Mouse (Mus musculus) kidney, embryonic 16.5 days (tissue): ENCODE results near the gene Isca1. TPM values are rescaled to one million over a fixed set of nuclear protein-coding genes. Genes with fewer than 3 reads are reported as not detected.
"Not testable (repeated sequence)": the region's sequence is repeated elsewhere in the genome, so short reads cannot be mapped to it uniquely, and the experiment has no call there.

Experiments used
- ATAC-seq: fragments of 200-750 bp; cut with Nextera tagmentation; 2 replicates; pipeline ENCODE4 v1.8.0; 2017; ENCODE audit warnings: moderate TSS enrichment; ENCODE audit not compliant: low FRiP score, low TSS enrichment
- H3K27ac ChIP-seq: fragments of 300-500 bp; sonication (generic); 2 replicates; pipeline ENCODE4 v1.5.1; 2014; ENCODE audit warnings: low read length
- H3K27me3 ChIP-seq: fragments of 300-500 bp; sonication (generic); 2 replicates; pipeline ENCODE4 v1.6.1; 2014; ENCODE audit warnings: low read length, control low read depth, mixed read lengths; ENCODE audit not compliant: insufficient read depth
- H3K36me3 ChIP-seq: fragments of 300-500 bp; sonication (generic); 2 replicates; pipeline ENCODE4 v1.6.1; 2014; ENCODE audit warnings: low read length, control low read depth, mixed read lengths; ENCODE audit not compliant: insufficient read depth
- H3K4me1 ChIP-seq: fragments of 300-500 bp; sonication (generic); 2 replicates; pipeline ENCODE4 v1.6.1; 2014; ENCODE audit warnings: low read length, control low read depth, mixed read lengths; ENCODE audit not compliant: insufficient read depth
- H3K4me2 ChIP-seq: fragments of 300-500 bp; sonication (generic); replicated peaks from 2 replicates; pipeline ENCODE4 v1.6.1; 2014; ENCODE audit warnings: low read depth, low read length
- H3K4me3 ChIP-seq: fragments of 300-500 bp; sonication (generic); 2 replicates; pipeline ENCODE4 v1.5.1; 2014; ENCODE audit warnings: mild to moderate bottlenecking, low read length
- H3K9ac ChIP-seq: fragments of 300-500 bp; sonication (generic); replicated peaks from 2 replicates; pipeline ENCODE4 v1.6.1; 2014; ENCODE audit warnings: low read length
- H3K9me3 ChIP-seq: fragments of 300-500 bp; sonication (generic); 2 replicates; pipeline ENCODE4 v1.6.1; 2016; ENCODE audit warnings: low read length, control low read depth
- WGBS: fragments of 180-500 bp; shearing (Covaris S2); extraction: QIAGEN DNeasy Blood & Tissue Kit; methylation state at CpG from one replicate; pipeline ENCODE4 v1.1.7; 2014; 5-methylcytosine and 5-hydroxymethylcytosine counted together
- polyA plus RNA-seq: library from polyadenylated mRNA; unstranded; fragments of >200 nt; fragmentation: Nextera tagmentation; extraction: Ambion mirVana; gene quantifications from 2 replicates; pipeline ENCODE4 v1.2.1, GENCODE M21; 2015

Gene Isca1
- polyA plus RNA-seq, 1 experiment from 2014 or later = 150 TPM

DNA sequence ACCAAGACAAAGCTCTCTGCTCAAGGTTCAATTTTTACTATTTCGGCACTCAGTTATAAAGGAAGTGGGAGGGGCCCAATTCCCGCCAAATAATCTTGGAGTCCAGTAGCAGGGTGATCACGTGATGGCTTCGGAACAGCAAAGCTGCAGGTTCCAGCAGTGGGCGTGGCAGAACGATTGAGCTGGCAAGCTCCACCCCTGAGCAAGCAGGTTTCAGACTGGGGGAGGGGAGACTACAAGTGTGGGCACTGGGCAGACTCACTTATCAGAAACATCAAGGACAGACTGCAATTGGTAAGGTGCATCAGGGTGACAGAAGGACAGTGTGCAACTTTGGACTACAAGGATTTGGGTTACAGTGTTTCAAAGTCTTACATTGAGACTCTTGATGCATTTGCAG lies 35.3 kb downstream of the Isca1 start:
- not testable (repeated sequence) for H3K9ac ChIP-seq, H3K4me3 ChIP-seq, H3K9me3 ChIP-seq, H3K4me2 ChIP-seq, H3K4me1 ChIP-seq, H3K36me3 ChIP-seq, H3K27ac ChIP-seq, H3K27me3 ChIP-seq, ATAC-seq
- WGBS = 27% methylated on average over 6 of the region's 6 CpGs

DNA sequence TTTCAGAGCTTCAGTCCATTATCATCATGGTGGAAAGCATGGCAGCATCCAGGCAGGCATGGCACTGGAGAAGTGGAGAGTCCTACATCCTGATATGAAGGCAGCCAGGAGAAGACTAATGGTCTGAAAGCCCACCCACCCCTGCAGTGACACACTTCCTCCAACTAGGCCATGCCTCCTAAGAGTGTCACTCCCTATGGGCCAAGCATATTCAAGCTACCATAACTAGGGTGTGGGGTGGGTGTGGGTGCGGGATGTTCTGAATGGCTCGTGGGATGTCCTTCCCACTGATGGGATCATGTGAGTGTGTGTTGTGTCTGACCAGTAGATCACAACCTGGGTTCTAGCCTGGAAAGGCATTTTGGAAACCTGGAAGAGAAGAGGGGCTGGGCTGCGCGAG lies 35.7 kb downstream of the Isca1 start:
- Histone ChIP-seq H3K4me1 (no peaks in the 10 kb centered on the region), H3K27me3 (no peaks in the 10 kb centered on the region), H3K9ac (no peak overlapping the region), H3K4me2 (no peak overlapping the region), H3K36me3 (no peaks in the 10 kb centered on the region), H3K27ac (no peak overlapping the region), H3K4me3 (no peak overlapping the region), H3K9me3 (no peaks in the 10 kb centered on the region)
- no peak for ATAC-seq
- 89% methylated on average over 2 of the region's 4 CpGs for WGBS

DNA sequence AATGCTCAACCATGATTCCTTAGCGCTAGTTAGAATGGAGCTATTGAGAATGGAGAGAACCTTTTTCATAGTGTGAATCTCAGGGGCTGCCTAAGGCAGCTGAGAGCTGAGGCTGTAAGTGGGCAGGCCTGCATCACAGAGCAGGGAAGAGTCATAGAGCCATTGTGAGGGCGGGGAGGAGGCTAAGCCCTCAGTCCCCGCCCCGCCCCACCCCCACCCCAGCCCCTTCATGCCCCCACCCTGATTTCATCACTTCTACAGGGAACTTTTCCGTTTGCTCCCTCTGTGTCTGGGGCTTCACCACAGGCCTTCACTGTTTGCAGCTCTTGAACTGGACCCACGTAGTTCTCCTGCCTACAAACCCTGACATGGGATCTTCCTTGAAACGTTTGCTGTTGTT lies 38.0 kb downstream of the Isca1 start, which contains the start of gene Spata31d1d:
Gene Spata31d1d (minus strand): TSS at position 101 of the 400 bp plus-strand sequence.
- no peak for ATAC-seq
- Histone ChIP-seq H3K4me2 (no peak within 1 kb of the TSS), H3K4me3 (no peak within 1 kb of the TSS), H3K27ac (no peak within 1 kb of the TSS), H3K27me3 (no peaks in the 10 kb centered on the region), H3K4me1 (no peaks in the 10 kb centered on the region), H3K9ac (no peak within 1 kb of the TSS), H3K9me3 (no peaks in the 10 kb centered on the region), H3K36me3 (no peaks in the 10 kb centered on the region)
- WGBS = 42% methylated on average over 7 of the region's 7 CpGs

DNA sequence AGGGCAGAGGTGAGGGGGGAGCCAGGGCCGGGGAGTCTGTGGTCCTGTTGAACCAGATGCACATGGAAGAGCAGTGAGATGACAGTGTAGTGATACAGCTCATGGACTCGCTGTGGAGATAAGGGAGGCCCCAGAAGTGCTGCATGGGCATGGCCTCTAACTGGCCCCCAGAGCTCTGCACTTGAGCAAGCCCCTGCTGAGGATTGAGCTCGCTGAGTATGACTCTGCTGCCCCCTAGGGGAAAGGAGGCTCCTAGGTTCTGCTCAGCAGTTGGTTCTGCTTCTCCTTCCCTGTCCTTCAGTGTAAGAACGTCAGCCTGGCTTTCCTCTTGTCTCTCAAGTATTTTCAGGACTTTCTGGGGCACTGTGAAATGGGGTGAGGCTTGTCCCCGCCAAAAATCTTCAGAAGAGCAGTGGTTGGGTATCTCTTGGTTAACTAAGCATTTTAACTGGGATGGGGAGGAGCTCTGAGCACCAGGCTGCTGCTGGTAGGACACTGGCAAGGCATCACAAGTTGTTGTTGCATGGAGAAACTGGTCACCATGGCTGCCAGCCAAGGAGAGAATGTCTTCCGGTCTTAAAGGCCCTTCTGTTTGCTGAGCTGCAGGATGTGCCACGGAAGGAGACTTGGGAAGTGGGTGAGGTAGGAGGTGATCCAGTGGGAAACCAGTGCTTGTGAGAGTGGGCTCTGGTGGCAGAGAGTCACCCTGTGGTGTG lies 41.1 kb downstream of the Isca1 start:
- no peak overlapping the region for H3K4me2 ChIP-seq
- no peaks in the 10 kb centered on the region for H3K36me3 ChIP-seq
- peak; percentile 87 for ATAC-seq
- no peak overlapping the region; the same call in 1 of the 2 replicates for H3K9ac ChIP-seq
- H3K4me3 ChIP-seq = no peak overlapping the region
- H3K4me1 ChIP-seq = 0 out of 2 replicates have a peak, but pooled peaks cover 5% of the 10 kb centered on the region
- 30% methylated on average over 7 of the region's 7 CpGs for WGBS
- no peaks in the 10 kb centered on the region for H3K27me3 ChIP-seq
- H3K27ac ChIP-seq = no peak overlapping the region
- H3K9me3 ChIP-seq = no peaks in the 10 kb centered on the region

DNA sequence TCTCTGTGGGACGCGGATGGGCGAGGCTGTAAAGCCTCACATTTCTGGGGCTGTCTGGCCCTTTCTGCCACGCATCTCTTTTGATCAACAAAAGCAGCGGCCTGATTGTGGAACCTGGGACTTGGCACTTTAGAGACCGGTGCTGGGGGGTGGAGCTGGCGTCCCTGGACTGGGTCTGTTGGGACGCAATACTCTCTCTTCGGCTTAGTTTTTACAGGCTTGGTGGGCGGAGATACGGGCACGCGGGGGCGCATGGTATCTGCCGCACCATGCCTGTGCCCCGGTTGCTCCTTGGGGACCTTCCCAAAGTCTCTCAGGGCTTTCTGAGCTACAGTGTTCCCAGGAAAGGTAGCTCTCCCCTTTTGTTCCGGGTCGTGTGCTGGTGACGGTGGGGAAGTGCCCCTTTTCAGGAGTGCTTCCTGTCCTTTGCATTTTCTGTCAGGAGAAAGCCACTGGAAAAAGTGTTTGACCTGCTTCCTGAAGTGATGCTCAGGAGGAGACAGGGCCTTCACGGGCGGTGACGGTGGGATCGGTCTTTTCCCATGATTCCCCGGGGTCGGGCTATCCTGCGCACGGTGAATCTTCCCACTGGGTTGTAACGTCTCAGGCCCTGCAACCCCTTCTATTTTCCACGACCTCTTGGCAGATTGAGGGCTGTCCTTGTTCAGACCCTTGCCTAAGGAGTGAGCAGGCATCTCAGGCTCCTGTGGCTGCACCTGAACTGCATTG lies 43.3 kb downstream of the Isca1 start:
- H3K9me3 ChIP-seq = no peaks in the 10 kb centered on the region
- H3K36me3 ChIP-seq = no peaks in the 10 kb centered on the region
- 29% methylated on average over 29 of the region's 29 CpGs for WGBS
- H3K9ac ChIP-seq = peak overlapping the region; percentile 50; the same call in 1 of the 2 replicates
- H3K27ac ChIP-seq = no peak overlapping the region
- H3K27me3 ChIP-seq = no peaks in the 10 kb centered on the region
- H3K4me2 ChIP-seq = peak overlapping the region; percentile 44
- ATAC-seq = no peak
- 0 out of 2 replicates have a peak, but pooled peaks cover 5% of the 10 kb centered on the region for H3K4me1 ChIP-seq
- H3K4me3 ChIP-seq = peak overlapping the region; percentile 7; the same call in 1 of the 2 replicates

DNA sequence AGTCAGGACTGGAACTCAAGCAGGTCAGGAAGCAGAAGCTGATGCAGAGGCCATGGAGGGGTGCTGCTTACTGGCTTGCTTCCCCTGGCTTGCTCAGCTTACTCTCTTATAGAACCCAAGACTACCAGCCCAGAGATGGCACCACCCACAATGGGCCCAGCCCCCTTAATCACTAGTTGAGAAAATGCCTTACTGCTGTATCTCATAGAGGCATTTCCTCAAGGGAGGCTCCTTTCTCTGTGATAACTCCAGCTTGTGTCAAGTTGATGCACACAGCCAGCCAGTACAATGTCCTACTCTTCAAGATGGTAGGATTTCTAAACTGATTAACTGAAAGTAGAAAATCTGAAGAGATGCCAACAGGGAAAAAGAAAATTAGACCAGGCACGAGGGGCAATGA lies 47.5 kb downstream of the Isca1 start:
- H3K27me3 ChIP-seq, H3K36me3 ChIP-seq, H3K4me1 ChIP-seq, H3K9me3 ChIP-seq, H3K4me2 ChIP-seq, ATAC-seq, H3K4me3 ChIP-seq, H3K27ac ChIP-seq, H3K9ac ChIP-seq: not testable (repeated sequence)
- 87% methylated on average over 1 of the region's 1 CpGs for WGBS

DNA sequence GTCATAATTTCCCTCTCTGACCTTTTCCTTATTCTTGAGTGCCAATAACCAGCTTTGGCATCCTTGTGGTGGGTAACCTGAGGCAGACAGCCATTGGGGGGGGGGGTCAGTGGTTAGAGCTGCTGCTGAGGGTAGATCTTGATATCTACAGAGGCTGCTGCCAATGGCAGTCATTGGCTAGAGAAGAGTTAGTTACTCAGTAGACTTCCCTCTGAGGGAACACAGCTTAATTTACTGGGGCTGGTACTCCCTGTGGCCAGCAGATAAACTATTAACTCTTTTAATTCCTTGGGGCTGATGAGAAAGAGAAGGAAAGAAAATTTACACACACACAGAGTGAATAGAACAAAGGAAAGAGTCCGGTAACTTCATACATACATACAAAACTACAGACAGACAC lies 50.1 kb downstream of the Isca1 start:
- H3K27me3 ChIP-seq = no peaks in the 10 kb centered on the region
- ATAC-seq = no peak
- H3K36me3 ChIP-seq = no peaks in the 10 kb centered on the region
- H3K4me3 ChIP-seq = no peak overlapping the region
- H3K9ac ChIP-seq = no peak overlapping the region
- no peaks in the 10 kb centered on the region for H3K9me3 ChIP-seq
- WGBS = 60% methylated on average over 1 of the region's 1 CpGs
- H3K27ac ChIP-seq = no peak overlapping the region
- H3K4me2 ChIP-seq = no peak overlapping the region
- H3K4me1 ChIP-seq = no peaks in the 10 kb centered on the region

DNA sequence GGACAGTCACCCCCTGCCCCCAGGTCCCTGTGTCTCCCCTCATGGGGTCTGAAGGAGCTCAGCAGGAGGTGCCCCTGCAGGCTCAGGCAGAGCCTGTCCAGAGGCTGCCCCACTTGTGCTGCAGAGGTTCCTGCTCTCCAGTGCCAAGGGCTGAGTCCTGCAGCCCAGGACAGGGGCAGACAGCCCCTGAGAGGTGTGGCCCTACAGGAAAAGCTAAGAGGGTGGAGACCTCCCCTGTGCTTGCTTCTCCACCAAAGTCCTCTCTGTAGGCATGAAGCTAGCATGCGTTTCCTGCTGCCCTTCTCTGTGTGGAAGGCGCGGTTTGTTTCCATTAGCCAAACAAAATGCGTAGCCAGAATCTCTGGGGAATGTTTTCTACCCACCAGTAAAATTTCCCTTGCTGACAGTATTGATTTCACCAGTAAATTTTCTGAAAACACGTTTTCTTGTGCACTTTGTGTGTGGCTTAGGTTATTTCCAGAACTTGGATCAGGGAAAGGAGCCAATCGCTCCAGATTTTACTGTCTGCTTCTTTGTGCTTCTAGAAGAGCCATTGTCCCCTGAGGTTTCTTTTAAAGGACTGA lies 50.7 kb downstream of the Isca1 start:
- not testable (repeated sequence) for H3K4me1 ChIP-seq, H3K27me3 ChIP-seq, H3K4me2 ChIP-seq, H3K9me3 ChIP-seq, H3K36me3 ChIP-seq, H3K27ac ChIP-seq, H3K9ac ChIP-seq, H3K4me3 ChIP-seq
- WGBS = 33% methylated on average over 6 of the region's 6 CpGs
- peak; percentile 57 for ATAC-seq

DNA sequence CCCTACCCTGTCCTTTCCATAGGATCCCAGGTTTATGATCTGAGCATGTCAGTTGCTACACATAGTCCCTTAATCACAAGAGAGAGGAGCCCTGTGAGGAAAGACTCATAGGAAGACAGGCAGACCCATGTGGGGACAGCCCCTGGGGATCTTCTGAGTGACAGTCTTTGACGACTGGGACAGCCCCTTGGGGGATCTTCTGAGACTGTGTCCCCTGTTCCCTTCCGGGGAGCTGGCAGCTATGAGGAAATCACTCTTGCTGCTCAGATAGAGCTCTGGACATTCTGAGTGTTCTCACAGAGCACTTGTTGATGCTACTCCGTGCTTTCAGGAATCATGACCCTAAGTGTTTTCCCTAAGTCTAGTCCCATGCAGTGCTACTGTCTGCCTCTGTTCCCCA lies 55.9 kb downstream of the Isca1 start:
- Histone ChIP-seq H3K27me3 (no peaks in the 10 kb centered on the region), H3K4me1 (no peaks in the 10 kb centered on the region), H3K4me3 (no peak overlapping the region), H3K27ac (no peak overlapping the region), H3K36me3 (no peaks in the 10 kb centered on the region), H3K4me2 (no peak overlapping the region), H3K9me3 (no peaks in the 10 kb centered on the region), H3K9ac (no peak overlapping the region)
- ATAC-seq = no peak
- 51% methylated on average over 3 of the region's 3 CpGs for WGBS

DNA sequence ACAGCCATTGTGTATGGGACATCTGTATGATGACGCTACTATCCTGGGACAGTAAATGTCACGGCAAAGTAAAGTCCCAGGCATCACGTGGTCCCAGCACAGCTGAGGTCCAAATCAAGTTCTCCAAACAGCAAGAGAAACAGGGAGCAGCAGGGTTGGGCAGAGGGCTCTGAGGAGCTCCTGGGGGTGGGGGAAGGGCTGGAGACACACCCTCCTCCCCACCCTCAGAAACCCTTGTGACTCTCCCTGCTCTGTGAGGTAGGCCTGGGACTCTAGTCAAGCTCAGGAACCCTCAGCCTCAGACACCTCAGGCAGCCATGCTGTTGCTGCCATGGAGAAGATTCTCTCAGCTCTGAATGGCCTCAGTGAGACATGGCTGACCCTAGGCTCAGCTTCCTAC lies 57.6 kb downstream of the Isca1 start, which contains the start of gene Spata31d1b:
Gene Spata31d1b (plus strand): TSS at position 301 of the 400 bp plus-strand sequence.
- not testable (repeated sequence) for H3K4me3 ChIP-seq, H3K4me2 ChIP-seq, H3K9me3 ChIP-seq, H3K9ac ChIP-seq, H3K27ac ChIP-seq, H3K36me3 ChIP-seq, H3K4me1 ChIP-seq, ATAC-seq, H3K27me3 ChIP-seq
- WGBS = 72% methylated on average over 3 of the region's 3 CpGs
